Mouse (Mus musculus): Measurements from ENCODE around the gene 4930558K02Rik. TPM values are rescaled to one million over a fixed set of nuclear protein-coding genes. Genes with fewer than 3 reads are reported as not detected.

The 4930558K02Rik gene
- polyA plus RNA-seq, 1 experiment = not detected

DNA sequence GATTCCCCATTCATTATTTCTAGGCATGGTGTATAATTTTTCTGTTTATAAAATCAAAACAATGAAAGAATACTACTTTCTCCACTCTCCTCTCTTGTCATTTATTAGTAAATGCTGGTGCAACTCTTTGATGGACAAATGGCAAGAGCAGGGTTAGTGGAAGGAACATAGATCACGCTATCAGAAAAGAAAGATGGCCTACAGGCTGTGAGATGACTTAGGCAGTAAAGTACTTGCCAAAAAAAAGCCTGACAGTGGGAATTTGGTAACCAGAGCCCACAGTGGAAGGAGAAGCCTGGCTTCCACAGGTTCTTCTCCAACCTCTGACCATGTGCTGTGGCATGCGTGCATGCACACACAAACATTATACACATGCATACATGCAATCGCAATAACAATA, 84.4 kb downstream of the 4930558K02Rik start:
- H3K27ac ChIP-seq (ENCODE audit: control insufficient read depth, insufficient read depth, low read depth, low read length, poor library complexity) = peak overlapping the region; percentile 64
- H3K4me3 ChIP-seq (replicated peaks; ENCODE audit: control insufficient read depth, low read depth, low read length) = no peak overlapping the region
- no peak for TF ChIP-seq CTCF (IDR thresholded peaks at IDR 0.05; ENCODE audit: control insufficient read depth, insufficient read depth, low read length)
- no peak for TF ChIP-seq POLR2A (IDR thresholded peaks at IDR 0.05; ENCODE audit: borderline replicate concordance, control insufficient read depth, low read depth, low read length)
- H3K4me1 ChIP-seq (ENCODE audit: control insufficient read depth, insufficient read depth, low read length) = peaks cover 10% of the 10 kb centered on the region
- 83% methylated on average over 3 of the region's 3 CpGs for WGBS

DNA sequence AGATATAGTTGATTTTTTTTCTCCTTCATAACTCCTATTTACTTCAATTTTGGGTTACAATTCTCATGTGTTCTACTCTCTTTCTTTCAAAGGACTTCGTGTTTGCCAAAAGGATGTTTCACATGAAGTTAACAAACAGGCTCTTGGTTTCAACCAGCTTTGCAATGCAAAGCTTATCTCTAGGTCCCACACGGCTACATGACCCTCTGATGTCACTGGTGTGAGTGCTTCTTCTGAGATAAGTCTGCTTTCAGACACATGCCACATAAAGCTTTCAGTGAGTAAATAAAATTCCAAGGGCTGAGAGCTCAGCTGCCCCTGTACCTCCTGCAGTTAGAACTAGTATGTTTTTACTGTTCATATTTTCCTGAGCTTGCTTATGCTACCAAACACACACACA, 84.9 kb downstream of the 4930558K02Rik start:
- no peak for TF ChIP-seq POLR2A (IDR thresholded peaks at IDR 0.05; ENCODE audit: borderline replicate concordance, control insufficient read depth, low read depth, low read length)
- TF ChIP-seq CTCF (IDR thresholded peaks at IDR 0.05; ENCODE audit: control insufficient read depth, insufficient read depth, low read length) = no peak
- Histone ChIP-seq H3K27ac (ENCODE audit: control insufficient read depth, insufficient read depth, low read depth, low read length, poor library complexity) (peak overlapping the region; percentile 14; the same call in 1 of the 2 replicates), H3K4me3 (replicated peaks; ENCODE audit: control insufficient read depth, low read depth, low read length) (no peak overlapping the region), H3K4me1 (ENCODE audit: control insufficient read depth, insufficient read depth, low read length) (peaks cover 10% of the 10 kb centered on the region)
- WGBS = 10% methylated on average over 2 of the region's 2 CpGs

DNA sequence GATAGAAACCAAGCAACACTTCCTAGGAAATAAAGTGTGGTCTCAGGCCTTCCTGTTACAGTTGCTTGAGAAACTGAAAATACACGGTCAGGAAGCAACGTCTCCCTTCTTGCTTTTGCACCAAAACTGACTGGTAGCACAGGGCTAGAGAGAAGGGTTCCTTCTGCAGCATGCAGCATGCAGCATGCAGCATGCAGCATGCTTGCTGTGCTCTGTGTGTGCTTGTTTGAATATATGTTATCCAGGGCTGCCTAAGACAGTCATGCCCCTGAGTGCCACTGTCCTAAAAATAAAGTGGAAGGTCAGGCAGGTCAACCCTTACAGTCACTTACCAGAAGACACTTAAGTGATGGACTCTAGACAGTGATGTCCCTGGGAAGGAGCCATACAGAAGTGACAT, 85.3 kb downstream of the 4930558K02Rik start:
- Histone ChIP-seq H3K4me1 (ENCODE audit: control insufficient read depth, insufficient read depth, low read length) (peaks cover 10% of the 10 kb centered on the region), H3K27ac (ENCODE audit: control insufficient read depth, insufficient read depth, low read depth, low read length, poor library complexity) (peak overlapping the region; percentile 89), H3K4me3 (replicated peaks; ENCODE audit: control insufficient read depth, low read depth, low read length) (no peak overlapping the region)
- 0% methylated on average over 2 of the region's 2 CpGs for WGBS
- TF ChIP-seq POLR2A (IDR thresholded peaks at IDR 0.05; ENCODE audit: borderline replicate concordance, control insufficient read depth, low read depth, low read length) = no peak
- TF ChIP-seq CTCF (IDR thresholded peaks at IDR 0.05; ENCODE audit: control insufficient read depth, insufficient read depth, low read length) = no peak

Other genes with a start within 250 kb of the 4930558K02Rik start
- 1.5 TPM in 1 of 2 replicates, not detected in the other for gene Fasl, start 191.1 kb downstream of the 4930558K02Rik start, polyA plus RNA-seq (2011; ENCODE audit: insufficient read depth, insufficient read length, low replicate concordance, missing spikeins)
- gene Suco, start 103.0 kb downstream of the 4930558K02Rik start, polyA plus RNA-seq (2011; ENCODE audit: insufficient read depth, insufficient read length, low replicate concordance, missing spikeins) = 20.6 and 30.2 TPM in 2 replicates
- 11.8 and 12.9 TPM in 2 replicates for gene Pigc, start 10.4 kb downstream of the 4930558K02Rik start, polyA plus RNA-seq (2011; ENCODE audit: insufficient read depth, insufficient read length, low replicate concordance, missing spikeins)